Mouse (Mus musculus) forebrain, embryonic 10.5 days (tissue): ENCODE measurements at regions not wholly inside any gene's neighbourhood (a gene's known extent, or its start where the extent isn't known, plus 50 kb on each side); places are given as distances from the start of the nearest gene placed in this dataset.

Source experiments
- DNase-seq: peaks from one replicate; pipeline ENCODE4 v3.0.0-alpha.2; 2017; ENCODE audit warnings: low spot score; ENCODE audit errors: extremely low spot score
- H3K27ac ChIP-seq: fragments of 300-500 bp; sonication (generic); 2 replicates; pipeline ENCODE4 v1.5.1; 2016; ENCODE audit warnings: mild to moderate bottlenecking
- H3K27me3 ChIP-seq: fragments of 300-500 bp; sonication (generic); 2 replicates; pipeline ENCODE4 v1.6.1; 2016; ENCODE audit warnings: mild to moderate bottlenecking; ENCODE audit not compliant: poor library complexity, severe bottlenecking
- H3K36me3 ChIP-seq: fragments of 300-500 bp; sonication (generic); replicated peaks from 2 replicates; pipeline ENCODE4 v1.6.1; 2016; ENCODE audit warnings: mild to moderate bottlenecking, moderate library complexity
- H3K4me1 ChIP-seq: fragments of 300-500 bp; sonication (generic); 2 replicates; pipeline ENCODE4 v1.6.1; 2016
- H3K4me3 ChIP-seq: fragments of 300-500 bp; sonication (generic); 2 replicates; pipeline ENCODE4 v1.5.1; 2016; ENCODE audit warnings: mild to moderate bottlenecking, moderate library complexity
- H3K9me3 ChIP-seq: fragments of 300-500 bp; sonication (generic); 2 replicates; pipeline ENCODE4 v1.6.1; 2016; ENCODE audit warnings: mild to moderate bottlenecking, moderate library complexity
- whole genome bisulfite sequencing: fragments of 180-500 bp; shearing (Covaris S2); methylation state at CpG from one replicate; pipeline ENCODE4 v1.1.7; 2016; 5-methylcytosine and 5-hydroxymethylcytosine counted together

DNA sequence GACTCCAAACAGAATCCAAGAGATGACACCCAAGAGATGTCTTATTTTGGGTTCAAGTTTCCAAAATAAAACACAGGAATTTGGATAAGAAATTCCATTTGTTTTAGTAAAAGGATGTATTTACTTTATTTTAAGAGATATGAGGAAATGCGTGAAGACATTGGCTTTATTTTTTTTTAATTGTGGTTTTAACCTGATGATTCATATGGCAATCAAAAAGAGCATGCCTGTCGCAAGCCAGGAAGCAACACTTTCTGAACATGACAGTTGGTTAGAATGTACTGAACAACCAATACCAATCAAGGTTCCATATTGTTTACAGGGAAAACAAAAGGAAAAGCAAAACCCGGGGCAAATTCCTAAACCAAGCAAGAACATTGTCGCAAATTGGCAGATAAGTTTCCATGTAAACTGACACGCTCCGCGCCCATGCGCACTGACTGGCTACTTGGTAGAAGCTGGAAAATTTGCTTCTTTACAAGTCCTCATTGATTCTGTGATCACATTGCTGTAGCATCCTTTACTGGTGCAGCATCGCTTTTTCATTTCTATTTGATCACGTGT, 181.4 kb upstream of the BC052040 start:
- DNase-seq: no peak
- no peak overlapping the region for H3K4me3 ChIP-seq
- no peaks in the 10 kb centered on the region for H3K36me3 ChIP-seq
- no peaks in the 10 kb centered on the region for H3K4me1 ChIP-seq
- no peaks in the 10 kb centered on the region for H3K9me3 ChIP-seq
- WGBS: 94% methylated on average over 10 of the region's 10 CpGs
- no peaks in the 10 kb centered on the region for H3K27me3 ChIP-seq
- H3K27ac ChIP-seq: no peak overlapping the region

DNA sequence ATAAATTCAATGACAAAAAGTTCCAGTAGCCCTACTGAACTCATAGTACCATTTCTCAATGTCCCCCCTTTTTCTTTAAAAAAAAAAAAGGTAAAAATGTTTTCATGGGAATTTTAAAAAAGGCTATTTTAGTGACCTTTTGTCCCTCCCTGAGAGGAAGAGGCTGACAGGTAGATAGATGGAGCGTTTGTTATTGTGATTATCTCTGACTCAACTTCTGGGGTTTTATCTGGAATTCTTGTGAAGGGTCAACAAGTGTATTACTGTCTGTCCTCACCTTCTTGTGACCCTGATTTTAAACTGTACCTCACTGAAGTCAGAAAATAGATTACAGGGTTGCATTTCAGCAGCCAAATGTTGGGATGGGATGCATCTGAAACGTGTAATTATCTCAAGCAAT, 179.3 kb upstream of the BC052040 start:
- Histone ChIP-seq H3K9me3 (no peaks in the 10 kb centered on the region), H3K27ac (no peak overlapping the region), H3K4me3 (no peak overlapping the region), H3K27me3 (no peaks in the 10 kb centered on the region), H3K36me3 (no peaks in the 10 kb centered on the region), H3K4me1 (no peaks in the 10 kb centered on the region)
- DNase-seq: no peak
- 77% methylated on average over 2 of the region's 2 CpGs for WGBS

DNA sequence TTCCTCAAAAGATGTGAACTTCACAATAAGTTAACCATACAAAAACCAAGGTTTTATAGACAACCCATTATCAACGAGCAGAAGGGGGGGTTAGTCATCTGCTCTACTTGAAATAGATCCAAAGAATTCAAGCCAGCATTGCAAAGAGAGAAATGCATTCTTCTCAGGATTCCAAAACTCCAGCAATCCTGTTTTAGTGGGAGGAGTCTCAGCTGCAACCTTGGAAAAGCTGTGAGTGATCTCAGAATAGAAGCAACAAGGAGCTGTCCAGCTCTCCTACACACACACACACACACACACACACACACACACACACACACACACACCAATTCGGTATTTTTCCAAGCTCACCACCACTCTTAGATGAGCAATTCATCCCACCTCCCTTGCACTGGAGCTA, 149.0 kb upstream of the BC052040 start:
- H3K27ac ChIP-seq: no peak overlapping the region
- DNase-seq: no peak

GRCm38 (mm10) chr2:115441100-115441499, 140.4 kb upstream of the BC052040 start:
- no peaks in the 10 kb centered on the region for H3K36me3 ChIP-seq
- H3K27ac ChIP-seq: no peak overlapping the region
- no peaks in the 10 kb centered on the region for H3K9me3 ChIP-seq
- no peak for DNase-seq
- 0 out of 2 replicates have a peak, but pooled peaks cover 3% of the 10 kb centered on the region for H3K4me1 ChIP-seq
- H3K27me3 ChIP-seq: no peaks in the 10 kb centered on the region
- H3K4me3 ChIP-seq: no peak overlapping the region
- WGBS: 8% methylated on average over 1 of the region's 1 CpGs

More for the DNA sequence above, 149.0 kb upstream of the BC052040 start:
- no peak overlapping the region for H3K4me3 ChIP-seq
- H3K4me1 ChIP-seq: no peaks in the 10 kb centered on the region
- no peaks in the 10 kb centered on the region for H3K27me3 ChIP-seq
- 72% methylated on average over 2 of the region's 2 CpGs for whole genome bisulfite sequencing
- H3K36me3 ChIP-seq: no peaks in the 10 kb centered on the region
- H3K9me3 ChIP-seq: no peaks in the 10 kb centered on the region

DNA sequence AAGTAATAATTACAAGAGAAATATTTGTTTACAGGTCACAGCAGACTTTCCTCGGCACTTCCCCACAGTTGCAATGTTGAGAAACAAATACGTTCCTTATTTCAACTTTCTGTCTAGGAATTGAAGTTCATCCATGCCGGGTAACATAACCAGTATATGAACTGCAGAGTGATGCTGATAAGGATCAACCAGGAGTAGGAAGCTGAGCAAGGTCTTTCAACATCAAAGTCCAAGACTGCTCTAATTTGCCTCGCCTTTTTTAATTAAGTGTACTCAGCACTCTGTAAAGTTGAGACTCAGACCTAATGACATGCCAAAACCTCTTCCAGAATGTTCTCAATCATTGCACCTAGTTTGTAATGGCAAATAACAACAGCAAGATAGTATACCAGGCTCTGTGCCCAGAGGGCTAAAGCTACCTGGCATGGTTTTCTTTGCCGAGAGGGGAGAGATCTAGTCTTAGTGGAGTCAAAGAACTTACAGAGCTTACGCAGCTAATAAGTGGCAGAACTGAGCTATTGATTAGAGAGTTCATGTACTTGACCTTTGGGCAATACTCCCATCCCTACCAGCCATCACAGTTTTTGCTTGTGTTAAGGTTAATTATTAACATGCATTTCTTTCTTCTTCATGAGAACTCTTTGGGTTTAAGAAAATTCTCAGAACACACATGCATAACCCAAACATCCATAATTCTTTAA, 131.6 kb upstream of the BC052040 start:
- Histone ChIP-seq H3K27me3 (peaks cover 4% of the 10 kb centered on the region; the same call in 1 of the 2 replicates), H3K36me3 (no peaks in the 10 kb centered on the region), H3K9me3 (no peaks in the 10 kb centered on the region), H3K4me1 (peaks cover 2% of the 10 kb centered on the region), H3K27ac (no peak overlapping the region), H3K4me3 (no peak overlapping the region)
- DNase-seq: no peak
- 86% methylated on average over 6 of the region's 6 CpGs for WGBS

DNA sequence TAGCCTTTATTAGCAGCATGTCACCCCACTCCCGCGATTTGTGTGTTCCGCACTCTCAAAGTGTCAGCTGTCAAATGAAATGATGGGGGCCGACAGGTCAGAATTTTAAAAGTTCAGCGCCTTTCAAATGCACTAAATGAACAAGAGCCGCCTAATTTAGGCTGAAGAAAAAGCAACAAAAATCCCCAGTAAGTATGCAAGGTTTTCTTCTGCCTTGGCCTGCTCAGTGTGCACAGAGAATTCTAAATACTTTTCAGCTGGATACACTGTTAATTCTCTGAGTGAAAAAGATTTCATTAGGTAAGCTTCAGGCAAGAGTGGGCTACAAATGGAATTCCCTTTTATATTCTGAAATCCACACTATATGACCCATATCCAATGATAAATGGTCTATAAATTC, 125.9 kb upstream of the BC052040 start:
- DNase-seq: no peak
- no peaks in the 10 kb centered on the region for H3K9me3 ChIP-seq

GRCm38 (mm10) chr2:115456372-115457022, 125.0 kb upstream of the BC052040 start:
- no peaks in the 10 kb centered on the region for H3K9me3 ChIP-seq
- no peak overlapping the region for H3K4me3 ChIP-seq
- DNase-seq: no peak
- H3K4me1 ChIP-seq: peaks cover 48% of the 10 kb centered on the region
- H3K36me3 ChIP-seq: no peaks in the 10 kb centered on the region
- WGBS: 61% methylated on average over 5 of the region's 5 CpGs
- H3K27me3 ChIP-seq: peaks cover 4% of the 10 kb centered on the region; the same call in 1 of the 2 replicates
- H3K27ac ChIP-seq: peak overlapping the region; percentile 62

More for the DNA sequence above, 125.9 kb upstream of the BC052040 start:
- Histone ChIP-seq H3K27ac (peak overlapping the region; percentile 51; the same call in 1 of the 2 replicates), H3K4me3 (no peak overlapping the region), H3K36me3 (no peaks in the 10 kb centered on the region), H3K4me1 (peaks cover 40% of the 10 kb centered on the region), H3K27me3 (peaks cover 4% of the 10 kb centered on the region; the same call in 1 of the 2 replicates)
- 52% methylated on average over 6 of the region's 6 CpGs for whole genome bisulfite sequencing

DNA sequence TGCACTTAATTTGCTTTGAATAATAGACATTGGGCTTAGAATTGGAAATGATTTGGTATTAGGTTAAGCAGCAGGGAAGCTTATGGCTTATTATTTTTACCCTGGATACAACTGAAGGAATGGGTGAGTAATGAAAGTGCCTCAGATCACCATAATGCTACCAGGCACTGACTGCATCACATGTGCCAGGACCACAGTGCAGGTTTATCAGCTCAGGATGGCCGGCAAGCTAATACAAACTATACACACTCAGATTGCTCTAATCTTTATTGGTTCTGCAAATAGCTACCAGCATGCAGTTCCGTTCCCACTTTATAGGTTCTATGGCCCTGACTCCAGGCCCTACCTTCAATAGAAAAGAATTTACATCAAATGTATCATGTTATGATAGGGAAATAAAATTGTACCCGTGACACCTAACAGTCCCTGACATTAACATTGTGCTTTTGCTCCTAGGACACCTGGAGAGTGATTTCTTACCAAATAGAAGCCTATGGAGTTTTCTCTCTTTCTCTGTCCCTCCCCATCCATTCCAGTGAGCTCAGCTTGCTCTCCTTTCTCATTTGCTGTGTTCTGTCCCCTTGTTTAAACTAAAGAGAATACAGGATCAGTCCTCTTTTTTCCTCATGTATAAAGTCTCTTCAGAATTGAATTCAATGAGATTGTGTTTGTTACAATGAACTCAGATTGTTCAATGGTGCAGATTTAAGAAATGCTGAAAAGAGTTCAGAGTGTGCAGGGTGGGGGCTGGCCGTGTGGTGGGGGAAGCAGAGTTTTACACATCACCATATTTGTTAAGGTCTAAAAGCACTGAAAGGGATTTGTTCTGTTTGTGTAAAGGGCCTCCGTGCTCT, 121.3 kb upstream of the BC052040 start:
- no peak for DNase-seq
- H3K27ac ChIP-seq: peak overlapping the region; percentile 70

DNA sequence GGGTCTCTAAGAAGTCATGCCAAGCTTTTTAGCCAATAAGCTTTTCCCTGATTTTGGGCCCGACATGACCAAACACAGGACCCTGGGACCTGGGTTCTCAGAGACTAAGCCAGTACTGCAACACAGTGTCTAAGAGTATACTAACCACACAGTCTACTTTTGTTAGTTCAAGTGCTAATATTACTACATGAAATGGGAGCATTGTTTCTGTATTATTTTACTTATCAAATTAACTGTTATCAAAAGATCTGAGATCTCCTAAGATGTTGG, 120.7 kb upstream of the BC052040 start:
- H3K4me1 ChIP-seq: peaks cover 43% of the 10 kb centered on the region
- WGBS: 40% methylated on average over 1 of the region's 1 CpGs
- no peak overlapping the region for H3K4me3 ChIP-seq
- no peaks in the 10 kb centered on the region for H3K9me3 ChIP-seq
- DNase-seq: no peak
- no peaks in the 10 kb centered on the region for H3K27me3 ChIP-seq
- peak overlapping the region; percentile 70 for H3K27ac ChIP-seq
- H3K36me3 ChIP-seq: no peaks in the 10 kb centered on the region

More for the DNA sequence above, 121.3 kb upstream of the BC052040 start:
- Histone ChIP-seq H3K36me3 (no peaks in the 10 kb centered on the region), H3K4me3 (no peak overlapping the region), H3K4me1 (peaks cover 43% of the 10 kb centered on the region), H3K9me3 (no peaks in the 10 kb centered on the region), H3K27me3 (no peaks in the 10 kb centered on the region)
- WGBS: 49% methylated on average over 5 of the region's 5 CpGs

DNA sequence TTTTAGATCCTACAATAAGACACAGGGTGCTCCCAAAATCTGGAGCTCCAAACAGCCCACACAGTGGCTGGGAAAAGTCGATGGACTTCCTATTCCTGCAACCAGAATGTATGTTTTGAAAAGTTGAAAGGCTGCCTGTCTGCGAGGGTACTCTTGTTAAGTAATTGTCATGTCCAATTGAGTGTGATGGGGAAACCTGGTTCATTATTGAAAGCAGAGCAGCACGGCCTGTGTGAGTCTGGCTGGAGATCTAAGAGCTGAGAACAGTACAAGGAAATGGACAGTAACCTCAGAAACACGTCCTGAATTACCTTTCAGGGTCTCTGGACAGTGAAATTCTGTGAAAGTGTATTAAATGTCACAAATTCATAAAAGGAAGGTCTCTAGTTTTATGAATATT, 115.3 kb upstream of the BC052040 start:
- Histone ChIP-seq H3K27ac (no peak overlapping the region), H3K4me1 (peaks cover 43% of the 10 kb centered on the region)
- 63% methylated on average over 4 of the region's 4 CpGs for WGBS

DNA sequence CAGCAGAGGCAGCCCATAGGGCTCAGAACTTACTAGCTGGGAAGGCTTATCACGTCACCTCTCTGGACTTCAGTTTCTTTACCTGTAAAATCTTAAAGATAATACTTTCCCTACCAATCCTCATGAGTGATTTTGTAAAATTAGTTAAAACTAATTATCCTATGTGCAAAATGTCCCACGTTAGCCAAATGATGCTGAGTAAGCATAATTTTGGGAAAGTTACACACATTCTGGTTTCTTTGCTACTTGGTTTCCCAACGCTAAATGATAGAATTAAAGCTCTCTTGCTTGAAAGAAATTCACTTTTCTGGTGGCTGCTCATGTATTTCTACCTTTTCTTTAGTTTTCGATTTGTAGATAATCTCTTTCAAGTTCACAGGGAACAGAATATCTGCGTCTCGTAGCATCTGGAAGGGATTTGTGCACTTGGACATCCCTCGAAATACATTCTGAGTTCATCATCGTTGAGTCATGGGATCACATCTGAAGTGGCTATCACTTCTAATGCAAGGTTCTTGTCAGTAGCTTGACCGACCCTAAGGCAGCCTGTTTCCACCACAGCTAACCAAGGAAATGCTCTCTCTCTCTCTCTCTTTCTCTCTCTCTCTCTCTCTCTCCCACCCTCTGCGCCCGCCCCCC, 114.3 kb upstream of the BC052040 start:
- Histone ChIP-seq H3K4me1 (peaks cover 41% of the 10 kb centered on the region), H3K27ac (0 out of 2 replicates have a peak overlapping the region, but pooled peaks have one; percentile 11), H3K27me3 (no peaks in the 10 kb centered on the region), H3K9me3 (no peaks in the 10 kb centered on the region), H3K4me3 (no peak overlapping the region), H3K36me3 (no peaks in the 10 kb centered on the region)
- no peak for DNase-seq
- WGBS: 88% methylated on average over 11 of the region's 11 CpGs

More for the DNA sequence above, 115.3 kb upstream of the BC052040 start:
- Histone ChIP-seq H3K4me3 (no peak overlapping the region), H3K36me3 (no peaks in the 10 kb centered on the region), H3K9me3 (no peaks in the 10 kb centered on the region), H3K27me3 (no peaks in the 10 kb centered on the region)
- DNase-seq: no peak

DNA sequence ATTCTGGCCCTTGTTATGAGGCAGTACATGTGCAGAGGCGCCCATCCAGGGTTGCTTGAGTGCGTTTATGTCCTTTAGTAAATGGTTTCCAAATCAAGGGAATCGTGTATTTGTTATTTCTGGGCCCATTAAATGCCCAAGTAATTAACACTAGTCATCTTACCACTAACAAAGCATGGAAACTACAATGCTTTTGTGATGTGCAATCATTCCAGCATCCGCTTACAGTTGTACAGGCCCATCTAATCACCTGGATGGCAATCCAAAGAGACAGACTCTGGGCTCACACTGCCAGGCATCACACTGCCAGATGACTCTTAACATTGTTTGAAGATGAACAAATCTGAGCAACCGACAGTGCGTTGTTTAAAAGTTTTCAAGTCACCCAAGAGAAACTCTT, 113.6 kb upstream of the BC052040 start:
- Histone ChIP-seq H3K4me3 (no peak overlapping the region), H3K27me3 (no peaks in the 10 kb centered on the region), H3K9me3 (no peaks in the 10 kb centered on the region), H3K27ac (0 out of 2 replicates have a peak overlapping the region, but pooled peaks have one; percentile 11), H3K4me1 (peaks cover 41% of the 10 kb centered on the region), H3K36me3 (no peaks in the 10 kb centered on the region)
- WGBS: 89% methylated on average over 6 of the region's 6 CpGs
- no peak for DNase-seq
